7 mouse cellular contexts compared by ENCODE assay signal in genomic region chr7:78846737-78847434, GRCm38 (mm10). TPM values are rescaled to one million over a fixed set of nuclear protein-coding genes. Genes with fewer than 3 reads are reported as not detected.
DNase-seq lines count a peak whose midpoint lies in the region; ATAC-seq lines count a peak whose summit lies in the region.

Det1 (minus strand) TSS chr7:78847263.

- H3K4me3 ChIP-seq in intestine, embryonic 16.5 days (ENCODE audit: low read length), result peak within 1 kb of the TSS; percentile 88
- H3K4me3 ChIP-seq in midbrain, embryonic 11.5 days (ENCODE audit: low read depth, low read length), result peak within 1 kb of the TSS; percentile 89

- peak within 1 kb of the TSS; percentile 77 for H3K27ac ChIP-seq in intestine, embryonic 16.5 days (ENCODE audit: low read length)
- H3K27ac ChIP-seq in midbrain, embryonic 11.5 days (ENCODE audit: low read depth, low read length), result peak within 1 kb of the TSS; percentile 54

- peaks cover 8% of the 10 kb centered on the region; the same call in 1 of the 2 replicates for H3K4me1 ChIP-seq in intestine, embryonic 16.5 days (ENCODE audit: control insufficient read depth, insufficient read depth, low read length)
- peaks cover 8% of the 10 kb centered on the region; the same call in 1 of the 2 replicates for H3K4me1 ChIP-seq in midbrain, embryonic 11.5 days (ENCODE audit: control insufficient read depth, insufficient read depth, low read length)

- peak; percentile 80 for DNase-seq in adrenal gland, adult 8-10 months
- peak; percentile 92 for DNase-seq in embryo, embryonic 9.5 days (ENCODE audit: extremely low spot score)
- DNase-seq in gastrocnemius, postnatal 4 days (ENCODE audit: low spot score in 2 of 2), result peak; percentile 73 to 90
- peak; percentile 92 to 94 for DNase-seq in left cerebral cortex, postnatal 36 days (ENCODE audit: low spot score in 2 of 2)
- peak; percentile 99 for DNase-seq in midbrain, embryonic 11.5 days (ENCODE audit: low spot score, missing footprints)
- DNase-seq in skeletal muscle tissue, adult 2 months (ENCODE audit: low read depth, low spot score), result peak; percentile 83

- intact Hi-C loops in left cerebral cortex, postnatal 36 days (cut with DNase I), result loop anchor here (2.0 to 5.0 kb wide), 2 partner anchors 35 to 50 kb away; no protein-coding TSS in a partner anchor

- peak within 1 kb of the TSS; percentile 94 for H3K9ac ChIP-seq in intestine, embryonic 16.5 days (ENCODE audit: low read depth, low read length)
- H3K9ac ChIP-seq in midbrain, embryonic 11.5 days (ENCODE audit: low read length), result peak within 1 kb of the TSS; percentile 94

- H3K36me3 ChIP-seq in intestine, embryonic 16.5 days (ENCODE audit: control insufficient read depth, insufficient read depth, low read length), result peaks cover 14% of the 10 kb centered on the region
- peaks cover 14% of the 10 kb centered on the region for H3K36me3 ChIP-seq in midbrain, embryonic 11.5 days (ENCODE audit: control insufficient read depth, insufficient read depth, low read length)

- no peaks in the 10 kb centered on the region for H3K9me3 ChIP-seq in intestine, embryonic 16.5 days (ENCODE audit: control insufficient read depth, low read length)
- no peaks in the 10 kb centered on the region for H3K9me3 ChIP-seq in midbrain, embryonic 11.5 days (ENCODE audit: control insufficient read depth, low read length)

- peak; percentile 97 for ATAC-seq in intestine, embryonic 16.5 days
- ATAC-seq in midbrain, embryonic 11.5 days (ENCODE audit: low FRiP score), result peak; percentile 95

- H3K4me2 ChIP-seq in intestine, embryonic 16.5 days (ENCODE audit: low read depth, low read length), result peak within 1 kb of the TSS; percentile 67
- peak within 1 kb of the TSS; percentile 69 for H3K4me2 ChIP-seq in midbrain, embryonic 11.5 days

- no peaks in the 10 kb centered on the region for H3K27me3 ChIP-seq in intestine, embryonic 16.5 days (replicated peaks; ENCODE audit: control insufficient read depth, insufficient read depth, low read length)
- H3K27me3 ChIP-seq in midbrain, embryonic 11.5 days (ENCODE audit: control insufficient read depth, insufficient read depth, low read length), result no peaks in the 10 kb centered on the region

- WGBS in intestine, embryonic 16.5 days, result under 1% methylated on average over 54 of the region's 54 CpGs
- under 1% methylated on average over 54 of the region's 54 CpGs for WGBS in midbrain, embryonic 11.5 days

RNA-seq across cellular contexts. Expression of gene Det1, which starts in this region (rescaled TPM):
- total RNA-seq in adrenal gland, adult 8-10 months (2022), result 10 to 100 TPM; 13.8 to 20.3 (median 14.8) TPM
- 1 to 10 TPM; 9.0 TPM for total RNA-seq in gastrocnemius, postnatal 4 days (2021)
- 11.9 and 15.2 TPM in 2 replicates for polyA plus RNA-seq in intestine, embryonic 16.5 days (2015; fragmentation: Nextera tagmentation; extraction: Ambion mirVana)
- total RNA-seq in left cerebral cortex, postnatal 36 days (2021), result 1 to 10 TPM; 6.0 to 6.4 TPM
- 20.5 and 24.0 TPM in 2 replicates for polyA plus RNA-seq in midbrain, embryonic 11.5 days (2014; fragmentation: Nextera tagmentation; extraction: Ambion mirVana)

Comparison
In these comparisons a context has a peak if more than half of its experiments do, and no peak if none do; other contexts are left out.
1. Peak in every context shown above with its lines: DNase-seq, ATAC-seq, H3K4me3 ChIP-seq and H3K27ac ChIP-seq.